Mouse (Mus musculus): ENCODE results near the gene Tmem252. TPM values are rescaled to one million over a fixed set of nuclear protein-coding genes. Genes with fewer than 3 reads are reported as not detected.

The Tmem252 gene
- polyA plus RNA-seq, 3 experiments from 2014 or later, result not detected

Other genes starting within 250 kb of the Tmem252 start
- gene Fam122a, start 196.7 kb upstream of the Tmem252 start, polyA plus RNA-seq (2017; shearing (Covaris generic)), result 1 to 10 TPM; 3.0 to 5.4 (median 5.1) TPM
- 1 to 10 TPM in 2 of 3 experiments, under 1 TPM in 1; 0.36 to 9.4 (median 6.9) TPM for gene Pip5k1b, start 118.1 kb upstream of the Tmem252 start, polyA plus RNA-seq (2017; shearing (Covaris generic))
- under 1 TPM in 1 of 3 experiments, not detected in 2; 0.27 TPM for gene Pgm5, start 187.8 kb downstream of the Tmem252 start, polyA plus RNA-seq (2017; shearing (Covaris generic))
- 100 to 1,000 TPM; 198 to 308 (median 215) TPM for gene Gm10053, start 201.7 kb downstream of the Tmem252 start, polyA plus RNA-seq (2017; shearing (Covaris generic))
- not detected for gene Foxd4, start 227.2 kb downstream of the Tmem252 start, polyA plus RNA-seq (2017; shearing (Covaris generic))

Data from inflammation-experienced regulatory T-cells, adult 6 months (primary cell).